Mouse (Mus musculus): ENCODE measurements around the gene Pde1a.

Pde1a gene

GRCm38 (mm10) chr2:80128861-80129698, at the start of gene Pde1a:
TSS of gene Pde1a (minus strand) at chr2:80129458.
- DNase-seq: peak; percentile 30

GRCm38 (mm10) chr2:80178608-80179280, 49.5 kb upstream of the Pde1a start:
- no peak for DNase-seq

DNA sequence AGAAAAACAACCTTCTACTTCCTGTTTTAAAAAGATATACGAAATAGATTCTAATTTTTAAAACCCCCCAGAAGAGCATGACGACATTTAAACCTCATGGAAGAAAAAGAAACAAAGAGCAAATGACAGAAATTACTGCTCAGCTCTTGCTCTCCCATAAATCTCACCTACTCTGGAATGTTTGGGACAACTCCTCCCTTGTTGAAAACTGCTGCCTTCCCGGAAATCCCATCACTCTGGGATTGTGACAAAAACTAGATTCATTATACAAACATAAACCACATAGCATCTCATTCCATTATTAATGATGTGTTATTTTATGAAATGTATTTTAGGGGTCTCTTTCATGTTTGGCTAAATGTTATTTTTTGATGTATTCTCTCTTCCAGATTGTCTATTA, 48.9 kb upstream of the Pde1a start:
- no peak for DNase-seq

DNA sequence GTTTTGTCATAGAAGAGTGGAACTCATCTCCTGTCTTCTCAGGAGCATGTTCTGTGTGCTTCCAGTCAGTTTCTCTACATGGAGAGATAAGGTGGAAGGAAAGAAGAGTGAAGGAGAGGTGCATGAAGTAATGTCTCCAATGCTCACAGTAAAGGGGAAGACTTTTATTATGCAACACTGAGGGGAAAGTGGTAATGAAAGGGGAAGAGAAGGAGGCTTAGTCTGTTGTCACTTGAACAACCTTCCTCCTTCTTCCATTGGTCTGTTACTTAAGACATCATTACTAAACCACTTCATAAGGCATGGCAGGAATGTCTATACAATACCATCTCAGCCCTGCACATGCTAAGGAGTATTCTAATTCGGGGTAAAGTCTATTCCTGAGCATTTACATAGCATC, 38.8 kb upstream of the Pde1a start:
- no peak for DNase-seq

DNA sequence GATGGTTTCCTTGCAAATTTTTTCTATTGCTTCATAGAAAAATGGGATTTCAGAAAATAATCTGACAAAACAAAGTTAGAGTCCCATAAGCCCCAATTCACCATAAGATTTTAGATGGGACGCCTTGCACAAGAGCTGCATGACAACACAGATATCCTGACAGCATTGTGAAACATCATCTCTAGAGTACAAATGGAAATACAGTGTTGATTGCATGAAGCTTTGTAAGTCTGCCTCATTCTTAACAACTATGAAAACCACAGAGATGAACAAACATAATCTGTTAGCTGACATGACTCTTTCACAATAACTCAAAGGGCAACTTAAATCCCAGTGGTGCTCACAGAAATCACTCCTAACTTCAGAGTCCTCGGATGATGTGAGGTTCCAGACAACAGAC, 29.5 kb upstream of the Pde1a start:
- DNase-seq: no peak

DNA sequence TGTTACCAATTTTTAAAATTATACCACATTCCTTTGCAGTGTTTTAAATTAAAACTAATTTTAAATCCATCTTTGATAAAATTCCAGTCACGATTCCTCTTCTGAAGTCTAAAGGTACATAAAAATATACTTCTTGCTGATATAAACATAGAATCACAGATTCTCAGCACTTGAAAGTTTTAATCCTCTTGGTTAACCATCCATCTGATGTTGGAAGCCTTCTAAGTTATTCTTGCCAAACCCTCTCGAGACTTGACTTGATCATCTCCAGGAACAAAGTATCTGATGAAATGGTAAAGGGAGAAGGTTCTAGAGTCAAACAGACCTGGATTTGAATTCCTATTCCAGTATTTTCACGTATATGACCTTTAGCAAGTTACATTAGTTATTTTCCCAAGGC, 28.9 kb upstream of the Pde1a start:
- no peak for DNase-seq

- no peak for DNase-seq
Observed at GRCm38 (mm10) chr2:80150019-80150418, 20.8 kb upstream of the Pde1a start.

- DNase-seq: no peak
Observed at GRCm38 (mm10) chr2:80149332-80149731, 20.1 kb upstream of the Pde1a start.

DNA sequence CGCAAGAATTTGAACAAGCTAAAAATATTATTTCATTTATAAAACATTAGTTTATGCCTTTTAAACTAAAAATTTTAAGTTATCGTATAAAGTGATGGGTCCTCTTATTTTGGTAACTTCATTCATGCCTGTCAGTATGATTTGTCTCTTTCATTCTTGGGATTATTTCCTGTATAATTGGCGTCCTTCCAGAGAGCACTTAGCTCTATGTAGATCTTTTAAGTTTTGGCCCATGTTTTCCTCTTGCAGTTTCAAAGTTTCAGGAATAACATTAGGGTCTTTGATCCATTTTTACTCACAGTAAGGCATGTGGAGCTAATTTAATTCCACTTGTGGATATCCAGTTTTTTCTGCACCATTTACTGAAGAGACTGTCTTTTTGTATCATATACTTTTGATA, 5.8 kb upstream of the Pde1a start:
- DNase-seq: no peak

- DNase-seq: no peak
Observed at GRCm38 (mm10) chr2:80132677-80133076, 3.4 kb upstream of the Pde1a start.

GRCm38 (mm10) chr2:80126663-80127062, 2.6 kb downstream of the Pde1a start:
- DNase-seq: no peak

DNA sequence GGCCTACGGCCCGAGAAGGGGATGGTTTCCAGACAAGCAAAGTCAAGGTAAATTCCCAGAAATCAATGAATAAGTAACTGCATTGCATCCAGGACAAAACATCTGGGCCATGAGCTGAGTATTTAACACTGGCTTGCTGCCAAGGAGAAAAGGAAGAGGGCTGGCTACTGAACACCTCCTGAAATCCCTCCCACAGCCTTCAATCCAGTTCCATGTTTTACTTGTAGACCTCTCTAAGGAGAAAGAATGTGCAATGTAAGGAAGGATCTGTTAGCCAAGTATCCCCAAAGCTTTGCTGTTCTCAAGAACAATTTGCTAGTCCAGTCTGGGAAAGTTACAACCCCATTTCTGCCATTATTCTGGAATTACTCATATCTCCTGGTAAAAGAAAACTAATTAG, 42.4 kb downstream of the Pde1a start:
- no peak for DNase-seq

GRCm38 (mm10) chr2:80080090-80080821, 49.0 kb downstream of the Pde1a start:
- DNase-seq: no peak

DNA sequence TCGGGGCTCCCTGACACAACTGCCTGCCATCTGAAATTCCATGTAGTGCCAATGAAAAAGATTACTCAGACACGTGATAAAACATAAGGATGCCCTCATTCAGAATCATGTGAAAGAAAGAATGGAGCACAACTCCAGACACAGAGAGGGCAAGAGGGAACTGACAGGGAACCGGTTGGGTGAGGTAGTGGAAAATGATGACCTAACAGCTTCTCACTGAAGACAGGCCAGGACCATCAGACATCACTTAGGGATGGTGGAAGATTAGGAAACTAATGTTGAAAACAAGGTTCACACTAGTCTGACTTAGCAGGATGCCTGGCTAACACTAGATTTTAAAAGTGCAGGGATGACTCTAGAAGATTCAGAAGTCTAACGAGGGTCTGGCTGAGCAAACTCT, 49.6 kb downstream of the Pde1a start:
- DNase-seq: no peak

DNA sequence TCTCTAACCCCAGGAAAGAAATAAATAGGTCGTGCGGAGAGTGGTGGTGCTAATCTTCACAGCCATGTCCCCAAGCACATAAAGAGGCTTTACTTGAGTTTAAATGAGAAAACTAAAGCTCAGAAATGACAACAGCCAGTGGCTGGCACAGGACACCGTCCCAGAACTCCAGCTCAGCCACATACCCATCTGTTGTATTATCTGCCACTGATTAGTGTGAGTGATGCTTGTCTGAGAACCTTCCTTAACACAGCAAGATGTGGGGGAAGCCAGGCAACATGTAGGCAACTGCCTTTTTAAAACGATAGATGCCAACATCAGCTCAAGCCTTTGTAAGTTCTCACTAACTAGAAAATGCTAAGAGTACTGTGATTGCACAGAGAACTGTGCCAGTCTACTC, 52.9 kb downstream of the Pde1a start:
- DNase-seq: no peak

GRCm38 (mm10) chr2:80074531-80074930, 54.7 kb downstream of the Pde1a start:
- DNase-seq: no peak

- DNase-seq: no peak
Observed at GRCm38 (mm10) chr2:80074046-80074445, 55.2 kb downstream of the Pde1a start.

GRCm38 (mm10) chr2:80073426-80073825, 55.8 kb downstream of the Pde1a start:
- no peak for DNase-seq

GRCm38 (mm10) chr2:80069745-80070144, 59.5 kb downstream of the Pde1a start:
- DNase-seq: no peak

- DNase-seq: no peak
Observed at GRCm38 (mm10) chr2:80066449-80066848, 62.8 kb downstream of the Pde1a start.

DNA sequence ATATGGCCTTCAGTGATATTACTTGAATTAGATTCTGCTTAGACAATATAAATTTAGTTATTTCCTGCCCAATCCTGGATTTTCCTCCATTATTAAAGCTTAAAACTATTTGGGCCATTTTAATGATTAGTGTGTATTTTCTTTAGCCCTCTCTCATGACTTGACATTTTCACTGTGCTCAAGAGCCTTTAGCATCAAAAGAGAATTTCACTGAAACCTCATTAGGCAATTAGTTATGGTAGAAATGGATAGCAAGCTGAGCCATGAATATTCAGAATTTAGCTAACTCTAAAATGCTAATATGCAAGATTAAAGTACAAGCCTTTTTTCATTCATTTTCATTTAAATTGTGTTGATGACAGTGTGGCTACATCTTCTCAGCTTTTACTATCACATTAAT, 73.2 kb downstream of the Pde1a start:
- DNase-seq: no peak

GRCm38 (mm10) chr2:80054042-80054441, 75.2 kb downstream of the Pde1a start:
- DNase-seq: no peak

- no peak for DNase-seq
Observed at GRCm38 (mm10) chr2:80046751-80047513, 82.3 kb downstream of the Pde1a start.

All from right cerebral cortex, postnatal 4 days (tissue).